Mouse (Mus musculus) layer of hippocampus, adult 8-10 months (tissue): Measurements from ENCODE around the gene Apbb2. TPM values are rescaled to one million over a fixed set of nuclear protein-coding genes. Genes with fewer than 3 reads are reported as not detected.
"Not testable (repeated sequence)": the region's sequence is repeated elsewhere in the genome, so short reads cannot be mapped to it uniquely, and the experiment has no call there.

Experiments used
- DNase-seq, 2 experiments: peaks; one replicate each; pipeline ENCODE4 v3.0.0; 2022; ENCODE audit warnings: low spot score in 2 of 2
- total RNA-seq, 4 experiments: library from RNA; stranded (reverse); gene quantifications; 2 replicates each; pipeline ENCODE4 v1.2.4; 2022

Apbb2 gene
- total RNA-seq, 4 experiments from 2014 or later = 51.9 to 69.8 (median 57.1) TPM

DNA sequence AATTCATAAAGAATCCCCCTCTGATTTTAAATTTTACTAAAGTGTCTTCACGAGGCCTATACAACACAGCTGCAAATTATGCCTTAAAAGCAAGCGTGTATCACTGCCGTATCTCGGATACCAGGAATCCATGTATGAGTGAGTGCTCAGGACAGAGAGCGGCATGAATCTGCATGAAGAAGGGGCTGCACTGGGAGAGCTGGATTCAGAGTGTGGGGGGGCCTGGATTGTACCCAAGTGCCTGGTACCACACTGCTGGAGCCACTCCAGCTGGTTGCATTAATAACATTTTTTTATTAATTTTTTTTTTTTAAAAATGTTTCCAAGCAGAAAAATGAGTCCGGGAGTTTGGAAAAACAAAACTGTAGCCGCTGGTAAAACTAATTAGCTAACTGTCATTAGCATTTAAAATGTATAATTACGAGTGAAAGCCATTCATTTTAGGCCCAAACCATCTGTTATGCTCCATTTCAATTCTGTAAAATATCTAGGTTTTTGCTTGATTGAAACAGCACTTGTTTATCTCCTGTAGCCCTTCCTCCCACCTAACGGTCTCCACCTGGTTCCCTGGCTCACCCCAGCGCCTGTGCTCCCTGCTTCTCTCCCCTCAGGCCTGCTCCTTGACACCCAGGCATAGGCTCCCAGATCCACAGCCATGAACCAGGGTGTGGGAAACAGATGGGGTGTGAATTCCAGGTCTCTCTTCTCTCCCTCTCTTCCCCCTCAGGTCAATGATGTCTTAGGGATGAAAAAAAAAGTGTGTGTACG is 314.1 kb downstream of the Apbb2 start:
- no peak for DNase-seq

DNA sequence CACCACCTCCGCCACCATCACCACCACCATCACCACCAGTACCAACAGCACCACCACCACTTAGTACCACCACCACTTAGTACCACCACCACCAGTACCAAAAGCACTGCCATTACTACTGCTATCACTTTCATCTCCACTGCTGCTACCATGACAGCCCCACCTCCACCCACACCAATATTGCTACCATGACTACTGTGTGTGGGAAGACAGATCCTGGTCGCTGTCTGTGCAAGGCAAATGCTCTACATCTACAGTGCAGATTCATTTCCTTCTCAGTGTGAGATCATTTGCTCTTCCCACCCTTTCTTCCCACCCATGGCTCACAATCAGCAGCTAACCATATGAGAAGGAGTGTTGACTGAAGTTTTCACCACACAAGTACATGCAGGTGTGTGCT is 315.7 kb downstream of the Apbb2 start:
- DNase-seq = peak; percentile 59 to 72

DNA sequence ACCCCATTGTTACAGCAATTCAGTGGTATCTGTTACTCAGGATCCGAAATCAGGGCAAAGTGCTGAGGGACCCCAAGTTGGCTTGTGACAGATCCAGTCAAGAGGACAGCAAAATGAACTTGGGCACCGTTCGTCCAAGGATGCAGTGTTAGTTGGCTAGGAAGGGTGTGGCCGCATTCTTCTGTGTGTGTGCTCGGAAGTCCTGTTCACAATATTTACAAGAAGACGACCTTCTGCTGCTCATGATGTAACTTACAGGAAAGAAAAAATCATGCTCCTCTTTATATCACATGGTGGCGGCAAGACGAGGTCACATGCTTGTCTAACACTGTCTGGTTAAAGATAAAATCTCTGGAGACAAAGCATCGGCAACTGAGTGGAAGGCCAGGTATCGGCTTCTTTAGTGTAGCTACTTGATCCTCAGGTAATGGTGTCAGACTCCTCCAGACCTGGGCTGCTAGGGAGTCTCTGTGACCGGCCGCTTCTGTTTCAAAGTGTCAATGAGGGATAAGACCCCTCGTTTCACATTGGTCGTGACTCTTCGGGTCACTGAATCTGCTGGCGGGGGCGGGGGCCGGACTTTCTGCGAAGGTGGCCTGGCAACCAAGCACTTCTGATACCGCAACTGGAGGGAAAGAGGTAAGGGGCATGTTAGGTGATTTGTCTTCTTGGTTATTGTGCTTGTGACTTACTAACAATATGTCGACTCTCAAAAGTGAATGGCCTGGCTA is 316.3 kb downstream of the Apbb2 start:
- no peak for DNase-seq

DNA sequence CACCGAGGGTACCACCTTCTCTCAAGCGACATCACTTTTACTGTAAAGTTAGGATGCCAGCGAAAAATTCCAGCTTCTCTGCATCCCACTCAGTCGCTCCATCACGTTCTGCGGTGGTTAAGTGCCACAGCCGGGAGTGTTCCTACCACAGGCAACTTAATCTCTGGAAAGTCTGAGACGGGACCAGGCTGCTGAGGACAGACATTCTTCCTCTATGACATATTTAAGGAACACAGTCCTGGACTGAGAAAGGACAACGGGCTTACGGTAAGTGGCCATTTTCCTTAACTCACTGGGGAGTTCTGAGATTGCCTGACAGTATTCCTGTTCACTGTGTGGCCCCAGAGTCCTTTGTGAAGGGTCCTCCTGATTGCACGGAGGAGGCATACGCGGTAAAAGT is 318.0 kb downstream of the Apbb2 start:
- no peak for DNase-seq

DNA sequence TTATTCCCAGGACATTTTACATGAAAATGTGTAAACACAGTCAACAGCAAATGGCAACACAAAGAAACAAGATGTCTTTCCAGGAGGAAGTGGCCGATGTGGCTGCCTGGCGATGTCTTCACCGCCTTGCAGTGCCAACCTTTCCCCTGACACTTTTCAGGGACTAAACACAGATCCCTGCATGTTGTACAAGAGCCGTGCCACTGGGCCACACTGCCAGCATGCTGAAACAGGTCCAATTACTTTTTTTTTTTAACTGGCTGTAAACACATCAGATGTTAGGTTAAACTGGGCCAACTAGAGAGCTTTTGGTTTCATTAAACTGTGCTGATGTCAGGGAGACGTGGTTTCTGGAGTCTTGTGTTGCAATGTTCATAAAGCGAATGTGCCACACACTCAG is 319.7 kb downstream of the Apbb2 start:
- DNase-seq = no peak

DNA sequence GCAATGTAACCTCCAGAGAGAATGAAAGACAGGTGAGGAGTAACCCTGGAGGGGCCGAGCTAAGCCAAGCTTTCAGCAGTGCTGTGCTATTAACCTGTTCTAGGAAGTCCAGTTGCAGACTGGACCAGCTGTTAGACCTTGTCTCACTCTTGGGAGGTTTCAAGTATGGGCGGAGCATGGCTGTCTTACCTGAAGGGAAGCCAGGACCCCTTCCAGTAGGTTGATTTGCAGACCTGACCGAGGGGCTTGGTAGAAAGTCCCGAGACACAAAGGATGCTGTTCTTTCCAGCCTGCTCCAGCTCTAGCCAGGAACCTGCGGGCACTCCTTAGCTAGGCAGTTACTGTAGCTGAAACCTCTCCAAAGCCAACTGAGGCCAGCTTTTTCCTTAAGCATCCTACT is 322.5 kb downstream of the Apbb2 start:
- DNase-seq = no peak

DNA sequence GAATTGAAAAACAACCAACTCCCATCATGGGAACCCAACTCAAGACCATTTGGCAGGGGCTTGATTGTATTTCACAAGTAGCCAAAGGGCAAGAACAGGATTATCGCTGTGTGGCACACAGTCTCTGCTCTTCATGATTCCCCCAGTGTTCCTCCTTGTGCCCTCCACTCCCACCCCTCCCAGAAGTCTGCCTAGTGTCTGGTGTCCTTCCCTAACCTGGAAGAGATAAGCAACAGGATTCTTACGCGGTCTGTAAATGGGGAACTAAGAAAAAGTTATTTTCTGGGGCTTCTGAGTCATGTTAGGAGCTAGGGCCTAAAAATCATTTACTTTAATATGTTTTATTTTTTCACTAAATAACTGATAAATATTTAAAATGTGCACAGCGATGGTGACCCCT is 323.6 kb downstream of the Apbb2 start:
- DNase-seq = no peak

DNA sequence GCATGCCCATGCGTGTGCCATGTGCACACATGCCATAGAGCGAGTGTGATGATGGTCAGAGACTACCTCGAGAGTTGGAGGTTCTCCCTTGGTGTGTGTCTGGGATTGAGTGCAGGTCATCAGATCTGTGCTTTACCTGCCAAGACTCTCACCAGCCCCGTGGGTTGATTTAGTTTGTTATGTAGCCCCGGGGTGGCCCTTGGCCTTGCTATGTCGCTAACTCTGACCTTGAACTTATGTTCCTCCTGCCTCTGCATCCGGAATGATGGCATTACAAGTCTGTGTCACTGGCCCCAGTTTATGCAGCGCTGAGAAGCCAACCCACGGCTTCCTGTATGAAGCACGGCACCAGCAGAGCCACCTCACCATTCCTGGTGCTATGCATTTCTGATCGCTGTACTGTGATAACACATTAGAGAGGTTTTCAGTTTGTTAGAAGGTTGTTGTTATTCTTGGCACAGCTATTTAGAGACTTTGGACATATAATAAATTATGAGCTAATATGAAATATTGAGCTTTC is 324.4 kb downstream of the Apbb2 start:
- no peak for DNase-seq

DNA sequence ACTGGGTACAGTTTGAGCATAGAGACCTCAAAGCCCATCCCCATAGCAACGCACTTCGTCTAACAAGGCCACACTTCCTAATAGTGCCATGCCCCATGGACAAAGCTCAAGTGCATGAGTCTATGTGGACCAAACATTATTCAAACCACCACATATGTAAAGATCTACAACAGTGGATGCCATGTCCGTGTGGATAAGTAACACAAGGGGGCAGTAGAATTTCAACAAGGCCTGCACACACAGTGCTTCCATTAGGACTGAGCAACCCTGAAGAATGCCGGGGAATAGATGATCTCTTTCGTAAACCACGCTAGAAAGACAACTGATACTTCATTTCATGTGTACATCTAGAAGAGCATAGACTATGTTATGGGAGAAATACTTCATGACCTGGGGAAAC is 337.8 kb downstream of the Apbb2 start:
- no peak for DNase-seq

DNA sequence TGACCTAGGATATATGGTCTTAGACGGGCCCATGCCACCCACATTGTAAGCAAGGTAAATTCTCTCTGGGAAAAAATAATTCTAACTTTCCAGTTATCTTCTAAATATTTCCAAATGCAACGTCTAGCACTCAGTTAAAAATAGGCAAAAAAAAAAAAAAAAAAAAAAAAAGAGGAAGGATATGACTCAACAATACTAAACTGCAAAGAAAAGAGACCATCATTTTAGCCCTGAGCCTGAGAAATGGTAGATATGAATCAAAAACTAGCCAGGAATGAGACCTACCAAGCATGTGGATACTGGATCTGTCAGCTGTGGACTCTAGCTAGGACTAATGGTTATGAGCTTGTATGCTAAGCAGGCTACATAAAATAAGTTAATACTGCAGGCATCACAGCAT is 338.9 kb downstream of the Apbb2 start:
- no peak for DNase-seq

DNA sequence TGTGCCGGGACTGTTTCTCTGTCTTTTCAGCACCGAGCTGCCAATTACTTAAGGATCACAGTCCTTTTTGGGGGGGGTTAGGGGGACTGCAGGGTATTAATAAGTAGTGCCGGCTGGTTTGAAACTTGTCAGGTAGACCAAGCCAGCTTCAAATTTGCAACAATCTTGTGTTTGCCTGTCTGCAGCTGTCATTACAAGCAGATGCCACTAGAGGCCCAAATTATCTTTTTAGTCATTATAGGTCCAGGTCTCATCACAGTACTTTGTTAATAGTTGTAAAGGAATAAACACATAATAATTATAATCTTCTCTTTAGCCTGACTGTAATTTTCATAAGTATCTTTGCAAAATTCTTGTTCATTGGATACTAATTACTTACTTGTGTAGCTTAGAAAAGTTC is 344.2 kb downstream of the Apbb2 start:
- no peak for DNase-seq

DNA sequence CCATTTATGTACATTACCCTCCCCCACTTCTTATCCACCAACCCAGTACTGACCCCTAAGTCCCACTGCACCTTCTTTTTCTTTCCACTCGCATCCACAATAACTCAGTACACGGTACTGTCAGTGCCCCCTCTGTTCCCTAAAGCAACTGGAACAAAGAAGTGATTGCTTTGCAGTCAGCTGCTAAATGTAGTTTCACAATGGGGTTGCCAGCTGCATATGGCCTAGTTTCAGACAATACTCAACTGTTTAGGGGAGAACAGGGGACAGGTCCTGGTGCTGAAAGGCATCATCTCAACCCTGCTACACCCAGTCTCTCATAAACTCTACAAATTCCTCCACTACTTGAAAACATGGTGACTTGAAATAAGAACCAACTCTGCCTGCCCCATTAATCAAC is 347.4 kb downstream of the Apbb2 start:
- DNase-seq = peak in 1 of 2 experiments; percentile 14

DNA sequence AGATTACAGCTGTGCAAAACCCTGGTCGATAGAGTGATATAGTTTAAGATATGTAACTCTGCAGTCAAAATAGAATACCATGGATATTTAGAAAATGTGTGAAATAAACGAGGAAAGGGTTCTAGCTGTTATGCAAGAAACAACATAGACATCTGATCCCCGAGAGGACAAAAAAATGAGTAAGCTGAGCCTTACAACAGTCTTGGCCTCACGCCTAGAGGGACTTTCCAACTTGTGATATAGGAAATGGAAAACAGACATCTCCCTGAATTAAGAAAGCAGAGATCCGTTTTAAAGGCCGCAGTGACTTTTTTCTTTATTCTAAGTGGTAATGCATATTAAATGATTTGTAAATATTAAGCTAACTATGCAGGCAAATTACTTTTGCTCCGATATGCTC is 349.0 kb downstream of the Apbb2 start:
- DNase-seq = no peak

DNA sequence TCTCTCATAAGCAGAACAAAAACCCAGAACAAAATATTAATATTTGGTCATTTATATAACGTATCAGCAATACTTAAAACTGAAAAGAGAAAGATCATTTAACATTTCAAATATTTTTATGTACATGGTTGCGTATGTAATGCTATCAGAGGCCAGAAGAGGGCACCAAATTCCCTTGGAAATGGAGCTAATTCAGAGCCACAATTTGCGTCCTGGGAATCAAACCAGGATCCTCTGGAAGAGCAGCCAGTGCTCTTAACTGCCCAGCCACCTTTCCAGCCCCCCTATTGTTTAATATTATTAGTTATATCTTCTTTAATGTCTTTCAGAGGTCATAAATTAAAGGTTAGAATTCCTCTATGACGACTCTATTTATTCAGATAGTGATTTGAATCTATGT is 355.2 kb downstream of the Apbb2 start:
- peak in 1 of 2 experiments; percentile 28 for DNase-seq

DNA sequence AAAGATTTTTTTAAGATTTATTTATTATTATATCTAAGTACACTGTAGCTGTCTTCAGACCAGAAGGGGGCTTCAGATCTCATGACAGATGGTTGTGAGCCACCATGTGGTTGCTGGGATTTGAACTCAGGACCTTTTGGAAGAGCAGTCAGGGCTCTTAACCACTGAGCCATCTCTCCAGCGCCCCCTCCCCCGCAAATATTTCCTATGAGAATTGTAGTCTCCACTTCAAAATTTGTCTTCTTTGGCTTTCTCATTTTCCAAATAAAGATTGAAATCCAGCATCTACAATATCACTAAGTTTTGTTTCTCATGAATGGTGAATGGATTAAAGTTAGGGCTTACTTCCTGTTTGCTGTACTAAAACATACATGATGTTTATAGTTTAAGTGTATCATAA is 356.1 kb downstream of the Apbb2 start:
- DNase-seq = no peak

DNA sequence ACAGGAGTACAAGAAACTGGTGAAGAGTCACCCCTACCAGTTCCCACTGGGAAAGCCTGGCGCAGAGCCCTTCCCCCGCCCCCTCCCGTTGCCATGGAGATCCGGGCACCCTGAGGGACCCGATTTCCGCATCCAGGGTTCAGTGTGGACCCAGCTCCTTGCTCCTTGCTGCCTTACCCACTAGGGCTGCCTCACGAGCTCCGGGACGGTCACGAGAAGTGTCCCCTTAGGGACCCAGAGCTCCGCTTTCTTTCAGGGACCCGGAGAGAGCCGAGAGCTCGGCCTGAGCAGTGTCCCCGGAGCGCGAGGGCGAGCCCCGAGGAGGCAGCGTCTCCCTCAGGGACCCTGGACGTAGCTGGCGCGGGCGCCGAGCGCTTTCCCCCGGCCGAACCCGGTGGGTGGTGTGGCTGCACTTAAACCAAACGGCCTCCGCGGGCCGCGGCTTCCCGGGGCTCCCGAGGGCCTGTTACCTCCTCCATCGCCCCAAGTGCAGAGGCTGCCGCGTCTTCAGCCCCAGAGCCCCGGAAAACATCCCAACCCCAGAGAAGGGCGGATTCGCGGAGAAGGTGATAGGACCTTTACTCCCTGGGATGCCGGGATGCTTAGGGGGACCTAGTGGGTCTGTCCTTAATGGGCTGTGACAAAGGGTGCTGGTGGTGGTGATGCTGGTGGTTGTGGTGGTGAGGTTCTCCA is 358.7 kb downstream of the Apbb2 start, which contains the start of gene Nsun7:
Gene Nsun7, plus strand, starts transcription at position 142 of the 693 bp plus-strand sequence.
- DNase-seq = peak; percentile 77 to 80

DNA sequence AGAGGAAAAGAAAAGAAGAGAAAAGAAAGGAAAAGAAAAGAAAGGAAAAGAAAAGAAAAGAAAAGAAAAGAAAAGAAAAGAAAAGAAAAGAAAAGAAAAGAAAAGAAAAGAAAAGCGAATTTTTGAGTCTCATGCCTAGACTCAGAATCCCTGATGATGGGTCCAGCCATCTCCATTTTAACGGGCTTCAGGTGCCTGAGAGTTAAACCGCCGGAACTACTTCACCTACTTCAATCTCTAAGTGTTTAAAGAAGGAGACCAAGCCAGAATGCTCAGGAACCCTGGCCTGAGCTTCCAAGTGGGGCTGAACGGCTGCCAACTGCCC is 359.2 kb downstream of the Apbb2 start:
- DNase-seq = not testable (repeated sequence)

DNA sequence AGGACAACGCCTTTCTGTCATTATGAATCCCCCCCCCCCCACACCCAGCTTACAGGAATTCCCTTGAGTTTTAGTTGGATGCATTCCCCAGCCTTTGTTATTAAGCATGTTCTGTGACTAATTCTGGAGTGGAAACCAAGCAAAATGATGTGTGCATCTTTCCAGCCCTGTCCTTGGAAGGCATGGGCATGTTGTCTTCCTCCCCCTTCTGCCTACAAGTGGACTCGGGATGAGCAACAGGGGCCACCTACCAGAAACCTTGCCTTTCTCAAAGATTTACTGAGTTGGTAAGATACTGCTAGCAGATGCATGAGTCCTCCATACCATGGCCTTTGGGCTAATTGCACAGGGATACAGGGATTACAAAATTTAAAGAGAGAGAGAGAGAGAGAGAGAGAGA is 359.6 kb downstream of the Apbb2 start:
- no peak for DNase-seq

DNA sequence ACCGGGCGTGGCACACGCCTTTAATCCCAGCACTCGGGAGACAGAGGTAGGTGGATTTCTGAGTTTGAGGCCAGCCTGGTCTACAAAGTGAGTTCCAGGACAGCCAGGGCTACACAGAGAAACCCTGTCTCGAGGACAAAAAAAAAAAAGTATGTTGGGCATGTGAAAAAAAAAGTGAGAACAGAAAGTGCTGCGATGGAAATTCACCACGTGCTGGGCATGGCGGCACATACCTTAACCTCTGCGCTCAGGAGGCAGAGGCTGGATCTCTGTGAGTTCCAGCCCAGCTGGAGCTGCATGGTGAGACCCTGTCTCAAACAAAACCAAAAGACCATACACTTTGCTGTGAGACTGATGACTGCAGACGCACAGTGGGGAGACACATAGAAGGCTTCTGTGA is 363.5 kb downstream of the Apbb2 start:
- no peak for DNase-seq

DNA sequence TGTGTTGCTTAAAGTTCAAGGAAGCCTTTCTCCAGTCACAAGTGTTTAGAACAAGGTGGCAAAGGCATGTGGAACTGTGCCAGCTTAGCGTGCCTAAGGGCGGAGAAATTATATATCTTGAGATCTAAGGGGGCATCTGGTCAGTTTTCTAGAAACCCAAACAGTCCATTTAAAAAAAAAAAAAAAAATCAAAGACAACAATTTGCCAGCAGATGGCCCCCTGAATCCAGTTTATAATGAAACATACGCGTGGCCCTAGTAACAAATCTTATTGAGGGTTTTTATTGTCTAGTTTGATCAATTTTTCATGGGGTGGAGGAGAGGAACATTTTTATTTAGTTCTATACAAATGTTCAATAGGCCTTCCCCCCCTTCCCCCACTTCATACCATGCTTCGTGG is 365.4 kb downstream of the Apbb2 start:
- DNase-seq = no peak
